Mouse (Mus musculus) kidney, adult 18-20 months (tissue): ENCODE measurements around the gene Ahdc1.

Experiments used
- DNase-seq: peaks from one replicate; pipeline ENCODE4 v3.0.0; 2021

Ahdc1 gene

GRCm38 (mm10) chr4:133020721-133021120 is 9.7 kb downstream of the Ahdc1 start:
- no peak for DNase-seq

- peak; percentile 64 for DNase-seq
These were observed 10.2 kb downstream of the Ahdc1 start for GRCm38 (mm10) chr4:133021181-133021671.

GRCm38 (mm10) chr4:133022217-133022616 is 11.2 kb downstream of the Ahdc1 start:
- peak; percentile 18 for DNase-seq

GRCm38 (mm10) chr4:133022954-133023635 is 12.0 kb downstream of the Ahdc1 start:
- DNase-seq: no peak

GRCm38 (mm10) chr4:133023636-133024035 is 12.6 kb downstream of the Ahdc1 start:
- DNase-seq: peak; percentile 36

- no peak for DNase-seq
These were observed 13.3 kb downstream of the Ahdc1 start for GRCm38 (mm10) chr4:133024404-133024803.

GRCm38 (mm10) chr4:133024969-133025685 is 14.1 kb downstream of the Ahdc1 start:
- peak; percentile 69 for DNase-seq

- DNase-seq: no peak
These were observed 15.2 kb downstream of the Ahdc1 start for GRCm38 (mm10) chr4:133026272-133026671.

GRCm38 (mm10) chr4:133026826-133027375 is 15.8 kb downstream of the Ahdc1 start:
- peak; percentile 19 for DNase-seq

- DNase-seq: no peak
These were observed 16.7 kb downstream of the Ahdc1 start for GRCm38 (mm10) chr4:133027721-133028120.

GRCm38 (mm10) chr4:133028193-133028592 is 17.1 kb downstream of the Ahdc1 start:
- no peak for DNase-seq

GRCm38 (mm10) chr4:133028875-133029274 is 17.8 kb downstream of the Ahdc1 start:
- DNase-seq: no peak

GRCm38 (mm10) chr4:133032410-133033095 is 21.5 kb downstream of the Ahdc1 start:
- no peak for DNase-seq

GRCm38 (mm10) chr4:133034478-133034877 is 23.4 kb downstream of the Ahdc1 start:
- DNase-seq: peak; percentile 62

GRCm38 (mm10) chr4:133035446-133035845 is 24.4 kb downstream of the Ahdc1 start:
- peak; percentile 38 for DNase-seq

GRCm38 (mm10) chr4:133035946-133036345 is 24.9 kb downstream of the Ahdc1 start:
- peak; percentile 37 for DNase-seq

GRCm38 (mm10) chr4:133037293-133037692 is 26.2 kb downstream of the Ahdc1 start:
- peak; percentile 24 for DNase-seq

- DNase-seq: no peak
These were observed 26.7 kb downstream of the Ahdc1 start for GRCm38 (mm10) chr4:133037798-133038197.

- DNase-seq: peak; percentile 78
These were observed 27.6 kb downstream of the Ahdc1 start for GRCm38 (mm10) chr4:133038521-133039115.

- peak; percentile 74 for DNase-seq
These were observed 28.2 kb downstream of the Ahdc1 start for GRCm38 (mm10) chr4:133039116-133039819.

GRCm38 (mm10) chr4:133039832-133040231 is 28.8 kb downstream of the Ahdc1 start:
- DNase-seq: no peak

GRCm38 (mm10) chr4:133040241-133040904 is 29.3 kb downstream of the Ahdc1 start:
- DNase-seq: no peak
